ENCODE assay signal across 27 mouse cellular contexts in genomic region chr1:172122671-172123070, GRCm38 (mm10).
"Had no signal": no experiment of that assay in that cellular context is flagged by ENCODE, and none has a peak within 500 bp of the region (broad histone marks: within the 10 kb centered on the region; RNA-seq: fewer than 3 reads in every experiment).

No protein-coding gene starts in this region.

- DNase-seq: cerebellum, adult 8-10 months; cerebellum, adult 9-10 months; cerebellum, adult 9-11 months; cerebellum, postnatal 10 days; cerebellum, postnatal 14 days; cerebellum, postnatal 25 days; cerebellum, postnatal 36 days; embryo, embryonic 11 days; forebrain, postnatal 0 days; gastrocnemius, adult 2 months; gastrocnemius, postnatal 10 days; gastrocnemius, postnatal 14 days; gastrocnemius, postnatal 25 days; gastrocnemius, postnatal 36 days; heart, adult 18-20 months; heart, adult 2 months had no signal

- H3K27me3 ChIP-seq: embryonic facial prominence, embryonic 12.5 days; embryonic facial prominence, embryonic 13.5 days; embryonic facial prominence, embryonic 15.5 days; forebrain, embryonic 12.5 days; forebrain, embryonic 13.5 days; forebrain, embryonic 15.5 days had no signal

- H3K4me2 ChIP-seq: embryonic facial prominence, embryonic 12.5 days; embryonic facial prominence, embryonic 13.5 days; embryonic facial prominence, embryonic 15.5 days; forebrain, embryonic 12.5 days; forebrain, embryonic 13.5 days; forebrain, embryonic 15.5 days had no signal

- ATAC-seq: forebrain, embryonic 13.5 days; forebrain, embryonic 14.5 days; forebrain, embryonic 15.5 days; forebrain, embryonic 16.5 days; forebrain, postnatal 0 days had no signal

- H3K27ac ChIP-seq: embryonic facial prominence, embryonic 10.5 days; embryonic facial prominence, embryonic 12.5 days; embryonic facial prominence, embryonic 13.5 days; embryonic facial prominence, embryonic 15.5 days; forebrain, embryonic 10.5 days; forebrain, embryonic 12.5 days; forebrain, embryonic 13.5 days; forebrain, embryonic 15.5 days; gastrocnemius, adult 2 months; heart, adult 2 months had no signal

- H3K4me3 ChIP-seq: embryonic facial prominence, embryonic 10.5 days; embryonic facial prominence, embryonic 12.5 days; embryonic facial prominence, embryonic 13.5 days; embryonic facial prominence, embryonic 15.5 days; erythroblast, embryonic 14.5 days; forebrain, embryonic 10.5 days; forebrain, embryonic 12.5 days; forebrain, embryonic 13.5 days; forebrain, embryonic 15.5 days; gastrocnemius, adult 2 months; heart, adult 2 months had no signal

- H3K9me3 ChIP-seq: embryonic facial prominence, embryonic 10.5 days; embryonic facial prominence, embryonic 12.5 days; embryonic facial prominence, embryonic 13.5 days; embryonic facial prominence, embryonic 15.5 days; forebrain, embryonic 10.5 days; forebrain, embryonic 12.5 days; forebrain, embryonic 13.5 days; forebrain, embryonic 15.5 days had no signal

- H3K9ac ChIP-seq: embryonic facial prominence, embryonic 12.5 days; embryonic facial prominence, embryonic 13.5 days; embryonic facial prominence, embryonic 15.5 days; forebrain, embryonic 12.5 days; forebrain, embryonic 13.5 days; forebrain, embryonic 15.5 days; forebrain, postnatal 0 days had no signal
